Mouse (Mus musculus): ENCODE data around the gene Gp5. TPM values are rescaled to one million over a fixed set of nuclear protein-coding genes. Genes with fewer than 3 reads are reported as not detected.
A peak's percentile ranks its signal among the peaks of the same experiment; 100 is the strongest.

The Gp5 gene
- total and polyA plus RNA-seq, 2 experiments from 2014 or later: 0.24 to 0.82 TPM

GRCm38 (mm10) chr16:30297450-30297849 is 13.1 kb downstream of the Gp5 start:
- Histone ChIP-seq H3K36me3 (ENCODE audit: insufficient read depth) (no peaks in the 10 kb centered on the region), H3K4me3 (ENCODE audit: low read depth, low read length) (no peak overlapping the region), H3K27me3 (ENCODE audit: insufficient read depth, low read length) (no peaks in the 10 kb centered on the region), H3K4me2 (ENCODE audit: low read depth) (no peak overlapping the region), H3K27ac (ENCODE audit: low read depth, low read length) (no peak overlapping the region), H3K9ac (no peak overlapping the region), H3K9me3 (ENCODE audit: low read length) (no peaks in the 10 kb centered on the region), H3K4me1 (ENCODE audit: insufficient read depth) (no peaks in the 10 kb centered on the region)
- no peak for TF ChIP-seq CTCF (IDR thresholded peaks at IDR 0.05; ENCODE audit: low read depth)
- ATAC-seq: no peak
- no peak for DNase-seq
- 85% methylated on average over 7 of the region's 7 CpGs for WGBS

- no peak for ATAC-seq
Measured at GRCm38 (mm10) chr16:30296601-30297275, 13.8 kb downstream of the Gp5 start.

GRCm38 (mm10) chr16:30295106-30295505 is 15.5 kb downstream of the Gp5 start:
- ATAC-seq: no peak
- 93% methylated on average over 7 of the region's 7 CpGs for WGBS

More at GRCm38 (mm10) chr16:30296601-30297275, 13.8 kb downstream of the Gp5 start:
- H3K27me3 ChIP-seq (ENCODE audit: insufficient read depth, low read length): no peaks in the 10 kb centered on the region
- no peak for TF ChIP-seq CTCF (IDR thresholded peaks at IDR 0.05; ENCODE audit: low read depth)
- 90% methylated on average over 11 of the region's 11 CpGs for WGBS
- no peak overlapping the region for H3K27ac ChIP-seq (ENCODE audit: low read depth, low read length)
- H3K4me1 ChIP-seq (ENCODE audit: insufficient read depth): no peaks in the 10 kb centered on the region
- no peak overlapping the region for H3K4me2 ChIP-seq (ENCODE audit: low read depth)
- H3K9me3 ChIP-seq (ENCODE audit: low read length): no peaks in the 10 kb centered on the region
- H3K4me3 ChIP-seq (ENCODE audit: low read depth, low read length): no peak overlapping the region
- H3K9ac ChIP-seq: no peak overlapping the region
- DNase-seq: no peak
- no peaks in the 10 kb centered on the region for H3K36me3 ChIP-seq (ENCODE audit: insufficient read depth)

GRCm38 (mm10) chr16:30290436-30290835 is 20.1 kb downstream of the Gp5 start:
- Histone ChIP-seq H3K9ac (no peak overlapping the region), H3K27ac (ENCODE audit: low read depth, low read length) (no peak overlapping the region), H3K36me3 (ENCODE audit: insufficient read depth) (no peaks in the 10 kb centered on the region), H3K4me1 (ENCODE audit: insufficient read depth) (no peaks in the 10 kb centered on the region), H3K9me3 (ENCODE audit: low read length) (no peaks in the 10 kb centered on the region), H3K27me3 (ENCODE audit: insufficient read depth, low read length) (no peaks in the 10 kb centered on the region), H3K4me3 (ENCODE audit: low read depth, low read length) (no peak overlapping the region), H3K4me2 (ENCODE audit: low read depth) (no peak overlapping the region)
- no peak for TF ChIP-seq CTCF (IDR thresholded peaks at IDR 0.05; ENCODE audit: low read depth)
- DNase-seq (no peak), ATAC-seq (no peak)
- 70% methylated on average over 6 of the region's 6 CpGs for WGBS

More at GRCm38 (mm10) chr16:30295106-30295505, 15.5 kb downstream of the Gp5 start:
- DNase-seq: no peak
- Histone ChIP-seq H3K9ac (no peak overlapping the region), H3K4me1 (ENCODE audit: insufficient read depth) (no peaks in the 10 kb centered on the region), H3K9me3 (ENCODE audit: low read length) (no peaks in the 10 kb centered on the region), H3K36me3 (ENCODE audit: insufficient read depth) (no peaks in the 10 kb centered on the region), H3K27ac (ENCODE audit: low read depth, low read length) (no peak overlapping the region), H3K27me3 (ENCODE audit: insufficient read depth, low read length) (no peaks in the 10 kb centered on the region), H3K4me3 (ENCODE audit: low read depth, low read length) (no peak overlapping the region), H3K4me2 (ENCODE audit: low read depth) (no peak overlapping the region)
- no peak for TF ChIP-seq CTCF (IDR thresholded peaks at IDR 0.05; ENCODE audit: low read depth)

GRCm38 (mm10) chr16:30285701-30286100 is 24.9 kb downstream of the Gp5 start:
- 50% methylated on average over 4 of the region's 4 CpGs for WGBS
- Histone ChIP-seq H3K27ac (ENCODE audit: low read depth, low read length) (no peak overlapping the region), H3K36me3 (ENCODE audit: insufficient read depth) (no peaks in the 10 kb centered on the region), H3K9ac (no peak overlapping the region), H3K4me2 (ENCODE audit: low read depth) (no peak overlapping the region), H3K9me3 (ENCODE audit: low read length) (no peaks in the 10 kb centered on the region), H3K27me3 (ENCODE audit: insufficient read depth, low read length) (peaks cover 25% of the 10 kb centered on the region), H3K4me1 (ENCODE audit: insufficient read depth) (peaks cover 5% of the 10 kb centered on the region; the same call in 1 of the 2 replicates), H3K4me3 (ENCODE audit: low read depth, low read length) (no peak overlapping the region)
- DNase-seq (no peak), ATAC-seq (no peak)
- no peak for TF ChIP-seq CTCF (IDR thresholded peaks at IDR 0.05; ENCODE audit: low read depth)

- Histone ChIP-seq H3K27me3 (ENCODE audit: insufficient read depth, low read length) (peaks cover 25% of the 10 kb centered on the region), H3K4me3 (ENCODE audit: low read depth, low read length) (0 out of 2 replicates have a peak overlapping the region, but pooled peaks have one; percentile 5), H3K4me2 (ENCODE audit: low read depth) (peak overlapping the region; percentile 39), H3K9ac (0 out of 2 replicates have a peak overlapping the region, but pooled peaks have one; percentile 10), H3K4me1 (ENCODE audit: insufficient read depth) (peaks cover 5% of the 10 kb centered on the region; the same call in 1 of the 2 replicates), H3K27ac (ENCODE audit: low read depth, low read length) (no peak overlapping the region), H3K9me3 (ENCODE audit: low read length) (no peaks in the 10 kb centered on the region), H3K36me3 (ENCODE audit: insufficient read depth) (no peaks in the 10 kb centered on the region)
- ATAC-seq (peak; percentile 70; the same call in 1 of the 2 replicates), DNase-seq (peak; percentile 68)
- WGBS: 2% methylated on average over 15 of the region's 15 CpGs
- TF ChIP-seq CTCF (IDR thresholded peaks at IDR 0.05; ENCODE audit: low read depth): peak; percentile 79
Measured at GRCm38 (mm10) chr16:30283743-30284337, 26.7 kb downstream of the Gp5 start.

All from forebrain, postnatal 0 days (tissue).